Mouse (Mus musculus) heart, embryonic 10.5 days (tissue): ENCODE results near the gene Cpa2. TPM values are rescaled to one million over a fixed set of nuclear protein-coding genes. Genes with fewer than 3 reads are reported as not detected.
A peak's percentile ranks its signal among the peaks of the same experiment; 100 is the strongest.

ENCODE experiments used
- DNase-seq: peaks from one replicate; pipeline ENCODE4 v3.0.0-alpha.2; 2017; ENCODE audit warnings: low spot score
- H3K27ac ChIP-seq: fragments of 300-500 bp; sonication (generic); 2 replicates; pipeline ENCODE4 v1.5.1; 2016; ENCODE audit warnings: mild to moderate bottlenecking
- H3K27me3 ChIP-seq: fragments of 300-500 bp; sonication (generic); 2 replicates; pipeline ENCODE4 v1.6.1; 2016; ENCODE audit warnings: mild to moderate bottlenecking; ENCODE audit not compliant: poor library complexity, insufficient read depth, severe bottlenecking
- H3K36me3 ChIP-seq: fragments of 300-500 bp; sonication (generic); 2 replicates; pipeline ENCODE4 v1.6.1; 2016; ENCODE audit warnings: mild to moderate bottlenecking, moderate library complexity
- H3K4me1 ChIP-seq: fragments of 300-500 bp; sonication (generic); 2 replicates; pipeline ENCODE4 v1.6.1; 2016; ENCODE audit warnings: mild to moderate bottlenecking
- H3K4me3 ChIP-seq: fragments of 300-500 bp; sonication (generic); 2 replicates; pipeline ENCODE4 v1.5.1; 2016; ENCODE audit warnings: mild to moderate bottlenecking, moderate library complexity
- H3K9me3 ChIP-seq: fragments of 300-500 bp; sonication (generic); 2 replicates; pipeline ENCODE4 v1.6.1; 2016; ENCODE audit warnings: mild to moderate bottlenecking, moderate library complexity
- WGBS: fragments of 180-500 bp; shearing (Covaris S2); methylation state at CpG from one replicate; pipeline ENCODE4 v1.1.7; 2016; 5-methylcytosine and 5-hydroxymethylcytosine counted together
- polyA plus RNA-seq: library from polyadenylated mRNA; unstranded; fragments of >200 nt; fragmentation: Nextera tagmentation; extraction: Ambion mirVana; gene quantifications from 2 replicates; pipeline ENCODE4 v1.2.1, GENCODE M21; 2016

Gene Cpa2
- polyA plus RNA-seq, 1 experiment from 2014 or later = 29.1 TPM

DNA sequence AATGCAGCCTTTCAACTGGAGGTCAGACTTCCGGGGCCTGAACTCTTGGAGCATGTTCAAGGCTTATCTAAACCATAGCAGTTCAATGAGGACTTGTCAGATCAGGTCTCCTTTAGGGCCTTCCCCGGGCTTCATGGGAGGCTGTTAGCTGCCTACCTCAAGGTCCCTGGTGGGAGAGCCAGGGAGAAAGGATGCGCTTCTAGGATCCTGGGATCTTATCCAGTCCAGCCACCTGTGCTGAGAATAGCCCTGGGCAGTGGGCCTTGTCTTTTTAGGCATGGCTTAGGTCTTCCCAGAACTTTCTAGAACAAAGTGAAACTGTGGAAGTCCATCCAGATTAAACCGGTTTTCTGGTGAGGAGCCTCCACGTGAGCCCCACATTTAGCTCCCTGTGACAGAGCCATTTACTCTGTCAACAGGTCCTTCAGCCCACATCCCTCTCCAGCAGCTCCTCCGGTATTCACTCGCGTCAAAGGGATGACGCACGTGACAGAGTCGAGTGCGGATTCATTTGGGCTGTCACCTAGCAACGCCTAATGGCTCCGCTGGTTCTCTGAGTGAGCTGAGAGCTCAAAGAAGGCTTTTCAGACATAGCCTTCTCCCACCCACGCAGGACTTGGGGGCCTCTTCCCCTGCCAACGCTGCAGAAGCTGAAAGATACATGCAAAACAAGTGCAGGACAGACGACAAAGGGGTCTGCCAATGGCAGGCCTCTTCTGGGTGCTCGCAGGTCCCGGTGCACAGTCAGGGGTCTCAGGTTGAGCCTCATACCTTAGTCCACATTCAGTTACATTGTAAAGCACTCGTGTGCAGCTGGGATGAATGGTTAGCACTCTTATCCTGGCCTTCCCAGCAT lies 31.3 kb downstream of the Cpa2 start:
- H3K4me3 ChIP-seq = peak overlapping the region; percentile 27; the same call in 1 of the 2 replicates
- peak overlapping the region; percentile 91 for H3K27ac ChIP-seq
- H3K36me3 ChIP-seq = no peaks in the 10 kb centered on the region
- H3K27me3 ChIP-seq = no peaks in the 10 kb centered on the region
- no peaks in the 10 kb centered on the region for H3K9me3 ChIP-seq
- peaks cover 59% of the 10 kb centered on the region for H3K4me1 ChIP-seq
- peak; percentile 92 for DNase-seq
- WGBS = 34% methylated on average over 20 of the region's 20 CpGs

DNA sequence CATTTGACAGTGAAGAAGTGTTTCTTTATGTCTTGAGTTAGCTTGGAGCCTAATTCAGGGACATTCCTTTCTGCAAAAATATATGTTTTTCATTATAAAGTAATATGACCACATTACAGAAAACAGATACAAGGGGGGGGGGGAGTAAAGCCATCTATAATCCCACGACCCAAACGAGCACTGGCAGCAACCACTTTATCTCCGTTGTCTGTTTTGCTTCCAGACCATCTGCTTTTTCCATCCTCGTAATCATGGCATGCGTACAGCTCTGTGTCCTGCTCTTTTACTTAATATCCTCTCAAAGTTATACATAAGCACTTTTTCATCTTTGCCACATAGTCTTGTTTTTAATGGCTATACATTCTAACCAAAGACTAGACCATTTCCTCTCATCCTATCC lies 32.0 kb downstream of the Cpa2 start:
- Histone ChIP-seq H3K27ac (peak overlapping the region; percentile 91), H3K9me3 (no peaks in the 10 kb centered on the region), H3K27me3 (no peaks in the 10 kb centered on the region), H3K4me3 (no peak overlapping the region), H3K4me1 (peaks cover 55% of the 10 kb centered on the region), H3K36me3 (no peaks in the 10 kb centered on the region)
- no peak for DNase-seq
- WGBS = 54% methylated on average over 5 of the region's 5 CpGs

DNA sequence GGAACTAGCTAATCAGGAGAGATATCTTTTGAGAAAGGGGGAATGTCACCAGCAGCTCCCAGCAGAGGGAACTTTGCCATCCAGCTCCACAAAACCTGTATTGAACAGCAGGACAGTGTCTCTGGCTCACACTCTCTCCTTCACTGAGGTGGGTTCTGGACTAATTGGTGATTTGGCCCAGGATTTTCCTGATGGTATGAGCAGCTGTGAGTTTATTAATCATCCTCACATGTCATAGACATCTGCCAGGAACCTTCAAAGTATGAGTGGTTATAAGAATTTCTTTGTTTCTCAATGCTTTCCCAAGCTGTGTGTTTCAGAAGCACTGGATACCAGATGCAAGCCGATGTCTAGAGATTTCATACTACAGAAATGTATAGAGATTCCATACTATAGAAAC lies 33.6 kb downstream of the Cpa2 start:
- DNase-seq = no peak
- H3K27me3 ChIP-seq = no peaks in the 10 kb centered on the region
- H3K4me1 ChIP-seq = peaks cover 42% of the 10 kb centered on the region
- no peaks in the 10 kb centered on the region for H3K36me3 ChIP-seq
- peak overlapping the region; percentile 91 for H3K27ac ChIP-seq
- WGBS = 88% methylated on average over 1 of the region's 1 CpGs
- H3K4me3 ChIP-seq = no peak overlapping the region
- no peaks in the 10 kb centered on the region for H3K9me3 ChIP-seq

DNA sequence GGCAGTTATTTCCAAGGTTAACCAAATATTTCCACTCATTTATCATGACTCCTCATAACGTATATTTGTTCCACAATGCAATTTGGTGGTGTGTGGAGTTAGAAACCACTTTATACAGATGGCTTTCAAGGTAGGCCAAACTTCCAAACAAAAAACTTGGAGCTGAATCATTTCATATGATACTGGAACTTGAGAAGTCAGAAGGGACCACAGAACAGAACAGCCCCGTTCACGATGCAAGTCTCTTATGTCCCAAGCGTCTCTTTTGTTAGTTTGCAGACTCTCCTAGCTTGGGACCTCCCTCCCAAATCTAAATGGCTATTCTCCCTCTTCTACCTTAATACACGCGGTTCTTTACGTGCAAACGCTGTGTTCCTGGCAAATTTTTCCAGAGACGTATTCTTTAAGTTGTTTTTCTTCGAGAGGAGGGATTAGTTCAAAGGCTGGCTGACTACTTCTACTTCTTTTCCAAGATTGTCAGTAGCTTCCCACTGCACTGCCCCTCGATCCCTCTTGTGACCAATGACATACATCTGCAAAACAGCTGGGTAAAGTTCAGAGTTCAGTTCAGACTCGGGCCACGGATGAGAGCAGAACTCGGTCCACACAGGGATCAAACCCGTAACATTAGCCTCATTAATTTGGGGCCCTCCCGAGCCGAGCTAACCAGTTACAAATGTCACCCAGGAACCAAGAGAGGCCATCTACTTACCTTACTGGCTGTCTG lies 35.3 kb downstream of the Cpa2 start:
- DNase-seq = no peak
- H3K36me3 ChIP-seq = no peaks in the 10 kb centered on the region
- peaks cover 36% of the 10 kb centered on the region for H3K4me1 ChIP-seq
- H3K27ac ChIP-seq = peak overlapping the region; percentile 57; the same call in 1 of the 2 replicates
- WGBS = 78% methylated on average over 17 of the region's 17 CpGs
- no peaks in the 10 kb centered on the region for H3K27me3 ChIP-seq
- H3K9me3 ChIP-seq = no peaks in the 10 kb centered on the region
- no peak overlapping the region for H3K4me3 ChIP-seq

DNA sequence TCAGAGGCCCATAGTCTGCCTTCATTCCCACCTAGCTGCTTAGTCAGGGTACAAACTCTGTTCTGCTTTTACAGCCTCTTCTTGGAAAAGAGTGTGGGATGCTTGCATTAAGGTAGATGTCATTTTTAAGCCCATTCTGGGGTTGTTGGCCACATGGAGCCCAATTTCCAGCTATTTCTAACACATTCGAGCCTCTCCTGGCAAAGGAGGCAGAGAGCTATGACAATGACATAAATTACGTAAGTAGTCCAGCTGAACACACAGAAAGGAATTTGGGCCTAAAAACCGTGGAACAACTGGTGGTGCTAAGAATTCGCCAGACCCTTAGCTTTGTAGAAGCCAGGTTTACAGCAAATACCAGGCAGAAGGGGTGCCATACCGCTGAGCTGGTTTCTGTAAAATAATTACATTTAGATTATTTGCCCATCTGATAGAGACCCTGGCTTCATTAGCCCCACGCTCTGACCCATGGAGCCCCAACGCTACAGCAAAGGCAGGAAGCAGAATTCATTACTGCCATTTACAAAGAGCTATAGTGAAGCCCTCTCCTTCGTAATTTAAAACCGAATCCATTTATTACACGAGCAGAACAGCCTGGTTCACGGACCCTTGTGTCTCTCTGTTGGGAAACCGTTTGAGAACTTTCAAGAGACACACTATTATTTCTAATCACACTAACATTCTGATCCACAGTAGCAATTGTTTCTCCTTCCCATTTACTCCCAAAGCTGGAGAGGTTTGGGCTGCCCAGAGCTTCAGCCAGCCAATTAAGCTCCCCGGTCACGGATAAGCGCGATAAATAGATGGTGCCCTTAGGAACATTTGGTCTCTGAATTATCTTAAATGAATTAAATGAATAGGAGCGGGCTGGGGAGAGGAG lies 38.8 kb downstream of the Cpa2 start:
- WGBS = 77% methylated on average over 17 of the region's 17 CpGs
- no peak for DNase-seq
- Histone ChIP-seq H3K9me3 (no peaks in the 10 kb centered on the region), H3K27ac (peak overlapping the region; percentile 52; the same call in 1 of the 2 replicates), H3K4me1 (peaks cover 7% of the 10 kb centered on the region), H3K4me3 (no peak overlapping the region), H3K27me3 (no peaks in the 10 kb centered on the region), H3K36me3 (no peaks in the 10 kb centered on the region)

DNA sequence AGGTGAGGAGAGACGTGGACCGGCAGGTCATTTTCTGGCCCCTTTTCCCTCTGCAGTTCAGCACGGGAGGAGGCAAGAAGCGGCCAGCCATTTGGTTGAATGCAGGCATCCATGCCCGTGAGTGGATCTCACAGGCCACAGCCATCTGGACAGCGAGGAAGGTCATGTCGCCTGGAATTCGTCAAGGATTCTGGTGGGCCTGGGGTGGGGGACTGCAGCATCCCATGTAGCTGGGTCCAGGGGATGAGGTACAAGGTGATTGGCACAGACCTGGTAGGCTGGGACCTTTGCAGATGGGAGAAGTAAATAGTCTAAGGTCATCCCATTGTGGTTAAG lies 39.4 kb downstream of the Cpa2 start:
- 46% methylated on average over 8 of the region's 8 CpGs for WGBS
- DNase-seq = no peak
- peak overlapping the region; percentile 52; the same call in 1 of the 2 replicates for H3K27ac ChIP-seq
- no peaks in the 10 kb centered on the region for H3K9me3 ChIP-seq
- no peaks in the 10 kb centered on the region for H3K36me3 ChIP-seq
- H3K4me1 ChIP-seq = peaks cover 7% of the 10 kb centered on the region
- H3K27me3 ChIP-seq = no peaks in the 10 kb centered on the region
- H3K4me3 ChIP-seq = no peak overlapping the region

DNA sequence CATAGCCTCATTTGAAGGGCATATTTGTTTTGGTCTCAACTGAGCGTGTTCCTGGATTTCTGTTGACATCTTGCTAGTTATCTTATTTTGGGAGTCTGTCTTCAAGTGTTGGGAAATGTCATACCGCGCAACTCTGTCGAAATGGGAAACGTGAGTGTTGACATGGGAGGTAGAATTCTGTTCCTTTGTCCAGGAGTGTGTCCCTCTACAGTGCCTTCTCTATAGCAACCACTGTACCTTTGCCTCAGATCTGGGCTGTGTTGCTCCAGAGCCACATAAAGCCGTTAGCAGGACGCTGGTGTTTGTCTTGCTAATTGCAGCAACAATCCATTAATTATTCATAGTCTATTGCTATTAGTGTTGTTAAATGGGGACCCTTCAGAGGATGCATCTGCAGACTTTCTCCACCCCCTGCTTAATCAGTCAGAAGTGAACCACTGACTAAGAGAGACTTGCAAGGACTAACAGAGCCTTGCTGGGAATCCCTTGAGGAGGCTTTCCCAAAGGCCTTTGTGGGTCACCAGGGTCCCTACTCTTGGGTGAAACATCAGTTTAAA lies 45.6 kb downstream of the Cpa2 start:
- Histone ChIP-seq H3K36me3 (no peaks in the 10 kb centered on the region), H3K4me3 (no peak overlapping the region), H3K4me1 (peaks cover 30% of the 10 kb centered on the region), H3K27me3 (no peaks in the 10 kb centered on the region), H3K27ac (peak overlapping the region; percentile 31; the same call in 1 of the 2 replicates), H3K9me3 (no peaks in the 10 kb centered on the region)
- WGBS = 54% methylated on average over 7 of the region's 7 CpGs
- DNase-seq = no peak

DNA sequence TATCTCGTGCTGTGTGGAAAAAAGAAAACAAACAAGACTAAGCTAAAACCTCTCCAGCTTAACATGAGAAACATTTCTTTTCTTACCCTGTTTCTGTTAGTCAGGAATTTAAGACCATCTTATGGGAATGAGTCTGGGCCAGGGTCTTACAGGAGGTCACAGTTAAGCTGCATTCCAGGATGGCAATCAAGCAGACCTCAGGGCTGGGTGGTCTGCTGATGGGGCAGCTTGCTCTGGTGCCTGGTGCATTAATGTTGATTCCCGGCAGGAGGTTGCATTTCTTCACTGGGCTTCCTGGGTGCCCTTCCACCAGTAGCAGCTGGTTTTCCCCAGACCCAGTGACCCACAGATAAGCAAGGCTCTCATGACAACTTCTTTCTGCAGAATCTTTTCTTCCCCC lies 48.4 kb downstream of the Cpa2 start:
- Histone ChIP-seq H3K4me1 (peaks cover 44% of the 10 kb centered on the region), H3K27ac (peak overlapping the region; percentile 69), H3K36me3 (no peaks in the 10 kb centered on the region), H3K4me3 (no peak overlapping the region), H3K27me3 (no peaks in the 10 kb centered on the region), H3K9me3 (no peaks in the 10 kb centered on the region)
- no peak for DNase-seq
- WGBS = 16% methylated on average over 2 of the region's 2 CpGs

DNA sequence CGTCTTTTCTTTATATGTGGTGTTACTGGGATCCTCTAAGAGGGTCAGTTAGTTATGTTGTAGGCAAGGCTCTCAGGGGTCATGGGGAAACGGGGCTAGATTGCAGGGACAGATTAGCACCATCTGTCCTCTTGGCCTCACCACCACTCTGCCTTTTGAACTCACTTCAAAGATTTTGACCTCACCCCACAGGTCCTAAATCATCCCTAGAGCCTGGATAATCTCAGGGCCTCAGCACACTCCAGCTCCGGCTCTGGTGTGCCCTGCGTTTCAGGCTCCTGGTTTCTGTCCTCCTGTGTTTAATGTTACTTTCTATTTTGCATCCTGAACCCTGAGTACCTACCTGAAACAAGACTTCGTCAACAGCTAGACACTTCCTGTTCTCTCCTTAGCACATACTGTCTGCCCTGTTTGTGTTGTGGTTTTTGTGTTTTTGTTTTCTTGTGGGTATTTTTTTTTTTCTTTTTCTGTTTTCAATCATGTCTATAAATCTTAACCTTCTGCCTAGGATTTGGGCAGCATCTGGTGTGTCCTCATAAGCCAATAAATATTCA lies 50.5 kb downstream of the Cpa2 start:
- no peak overlapping the region for H3K27ac ChIP-seq
- no peak overlapping the region for H3K4me3 ChIP-seq
- peaks cover 51% of the 10 kb centered on the region for H3K4me1 ChIP-seq
- WGBS = 43% methylated on average over 5 of the region's 5 CpGs
- DNase-seq = no peak
- H3K9me3 ChIP-seq = no peaks in the 10 kb centered on the region
- no peaks in the 10 kb centered on the region for H3K27me3 ChIP-seq
- no peaks in the 10 kb centered on the region for H3K36me3 ChIP-seq

DNA sequence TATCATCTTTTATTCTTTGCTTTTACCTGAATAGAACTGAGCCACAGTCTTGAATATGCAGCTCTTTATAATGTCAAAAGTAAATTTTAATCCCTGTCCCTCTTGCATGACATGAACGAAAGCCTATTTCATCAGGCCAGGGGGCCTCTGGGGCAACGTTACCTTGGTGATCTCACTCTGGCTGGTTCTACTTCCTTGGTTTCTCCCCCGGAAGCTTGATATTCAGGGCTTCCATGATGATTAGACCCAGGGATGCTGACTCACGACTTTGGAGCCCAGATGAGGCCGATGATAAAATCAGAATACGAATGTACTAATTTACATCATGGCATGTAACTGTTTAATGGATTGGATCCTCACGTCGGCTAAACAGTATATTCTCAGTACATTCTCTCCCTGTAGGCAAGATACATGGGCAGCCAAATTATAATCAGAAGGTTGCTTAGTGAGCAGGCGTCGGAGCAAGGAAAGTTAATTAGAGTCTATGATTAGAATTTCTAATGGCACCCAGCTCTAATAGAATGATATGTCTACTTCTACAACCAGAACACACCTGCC lies 51.1 kb downstream of the Cpa2 start:
- Histone ChIP-seq H3K27ac (no peak overlapping the region), H3K4me1 (peaks cover 46% of the 10 kb centered on the region), H3K27me3 (no peaks in the 10 kb centered on the region), H3K4me3 (no peak overlapping the region), H3K36me3 (no peaks in the 10 kb centered on the region), H3K9me3 (no peaks in the 10 kb centered on the region)
- 80% methylated on average over 10 of the region's 10 CpGs for WGBS
- no peak for DNase-seq

DNA sequence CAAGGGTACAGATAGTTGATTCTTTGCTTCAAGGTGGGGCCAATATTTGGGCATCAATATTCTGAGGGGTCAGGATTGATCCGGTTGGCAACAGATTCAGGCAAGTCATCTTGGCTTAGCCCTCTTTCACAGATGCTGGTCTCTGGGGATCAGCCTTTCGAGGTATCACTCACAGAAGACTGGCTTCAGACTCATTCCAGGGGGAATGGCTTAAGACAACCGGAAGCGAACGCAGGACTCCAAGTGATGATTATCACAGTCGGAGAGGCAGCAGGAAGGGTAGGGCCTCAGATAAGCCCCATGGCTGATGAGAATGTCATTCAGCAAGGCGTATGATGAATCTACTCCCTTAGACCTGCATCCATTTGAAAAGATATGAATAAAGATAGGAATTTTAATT lies 53.0 kb downstream of the Cpa2 start:
- peak; percentile 66 for DNase-seq
- peak overlapping the region; percentile 31; the same call in 1 of the 2 replicates for H3K27ac ChIP-seq
- no peaks in the 10 kb centered on the region for H3K36me3 ChIP-seq
- no peaks in the 10 kb centered on the region for H3K9me3 ChIP-seq
- H3K4me1 ChIP-seq = peaks cover 44% of the 10 kb centered on the region
- H3K4me3 ChIP-seq = no peak overlapping the region
- no peaks in the 10 kb centered on the region for H3K27me3 ChIP-seq
- WGBS = 39% methylated on average over 7 of the region's 7 CpGs
